Mouse (Mus musculus): Measurements from ENCODE around the gene Gstm2.
"Not testable (repeated sequence)": the region's sequence is repeated elsewhere in the genome, so short reads cannot be mapped to it uniquely, and the experiment has no call there.

Gene Gstm2

DNA sequence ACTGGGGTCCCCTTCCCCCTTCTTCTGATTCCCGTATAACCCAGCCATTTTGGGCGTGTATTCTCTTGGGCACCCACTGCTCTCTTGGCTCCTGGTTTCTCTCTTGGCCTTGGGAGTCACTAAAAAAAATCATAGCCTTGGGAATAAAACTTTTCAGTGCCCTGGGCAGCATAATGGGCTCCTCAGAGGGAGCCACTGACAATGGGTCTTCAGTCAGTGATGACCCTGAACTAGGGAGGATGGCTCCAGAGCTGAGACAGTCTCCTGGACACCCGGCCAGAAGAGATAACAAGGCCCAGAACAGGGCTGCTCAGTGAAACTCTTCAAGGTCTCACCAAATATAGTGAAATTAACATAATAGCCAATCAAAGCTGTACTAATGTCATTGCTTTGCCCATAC is 12.3 kb upstream of the Gstm2 start:
- in situ Hi-C loops (cut with MboI, MseI) = no loop called here

DNA sequence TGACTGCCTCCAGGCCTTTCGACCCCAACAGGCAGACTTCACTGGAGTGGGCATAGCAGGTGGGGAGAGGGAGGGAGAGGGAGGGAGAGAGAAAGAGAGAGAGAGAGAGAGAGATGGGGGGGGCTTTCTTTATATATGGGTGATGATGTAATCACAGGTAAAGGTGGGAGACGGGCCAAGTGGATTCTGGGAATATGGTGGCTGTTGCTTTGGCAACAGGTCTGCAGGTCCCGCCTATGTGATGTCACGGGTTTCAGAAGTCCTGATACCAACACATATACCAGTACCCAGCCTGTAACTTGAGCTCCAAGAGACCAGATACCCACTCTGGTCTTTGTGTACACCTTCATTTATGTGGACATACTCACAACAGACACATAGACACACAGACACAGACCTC is 10.3 kb upstream of the Gstm2 start:
- in situ Hi-C loops (cut with MboI, MseI) = no loop called here

DNA sequence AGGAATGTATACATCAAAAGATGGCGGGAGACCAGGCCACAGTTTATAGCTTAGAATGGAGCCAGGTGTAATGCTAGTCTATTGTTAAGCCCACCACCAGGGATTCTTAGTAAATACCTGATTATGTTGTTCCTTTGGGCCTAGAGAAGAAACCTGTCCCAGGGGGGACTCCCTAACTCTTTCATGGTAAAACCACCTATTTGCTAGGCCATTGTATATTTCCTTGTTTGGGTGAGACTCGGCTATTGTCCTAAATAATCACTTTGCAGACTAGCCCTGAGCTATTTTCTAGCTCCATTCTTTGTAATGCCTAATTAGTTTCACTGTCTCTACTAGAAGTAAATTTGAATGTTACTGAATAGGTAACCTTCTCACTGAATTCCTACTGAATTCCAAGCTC is 9.7 kb upstream of the Gstm2 start:
- in situ Hi-C loops (cut with MboI, MseI) = not testable (repeated sequence)

GRCm38 (mm10) chr3:107985141-107985540 is 1.1 kb downstream of the Gstm2 start:
- in situ Hi-C loops (cut with MboI, MseI) = not testable (repeated sequence)

DNA sequence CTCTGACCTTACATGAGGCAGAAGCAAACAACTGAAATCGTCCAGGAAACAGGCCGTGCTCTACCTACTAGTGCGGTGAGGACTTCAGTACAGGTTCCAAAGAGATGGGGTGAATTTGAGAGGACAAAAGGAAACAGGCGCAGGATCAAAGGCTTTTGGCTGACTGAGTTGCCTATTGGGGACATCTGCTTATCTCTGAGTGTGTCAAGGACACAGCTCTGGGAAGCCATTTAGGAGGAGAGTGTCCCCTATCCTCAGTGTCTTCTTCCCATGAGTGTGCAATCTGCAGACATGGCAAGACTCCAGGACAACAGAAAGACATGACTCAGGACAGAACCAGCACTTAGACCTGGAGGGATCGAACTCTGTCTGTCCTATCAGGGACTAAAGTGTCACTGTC is 1.8 kb downstream of the Gstm2 start:
- in situ Hi-C loops (cut with MboI, MseI) = loop anchor here (5.0 kb wide), 1 partner anchor 318 kb away; no protein-coding TSS in a partner anchor

DNA sequence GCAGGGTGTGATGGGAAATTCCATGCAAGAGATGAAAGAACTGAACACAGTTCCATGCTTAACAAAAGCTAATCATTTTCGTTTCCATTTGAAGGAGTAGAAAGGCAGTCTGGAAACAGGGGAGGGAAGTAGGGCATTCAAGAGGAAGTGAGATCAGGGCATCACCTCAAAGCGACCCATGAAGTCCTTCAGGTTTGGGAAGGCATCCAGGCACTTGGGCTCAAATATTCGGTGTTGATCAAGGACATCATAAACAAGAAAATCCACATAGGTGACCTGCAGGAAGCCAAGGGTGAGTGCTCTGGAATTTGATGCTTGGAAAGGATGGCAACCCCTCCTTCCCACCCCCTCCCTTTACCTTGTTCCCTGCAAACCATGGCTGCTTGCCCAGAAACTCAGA is 2.5 kb downstream of the Gstm2 start:
- in situ Hi-C loops (cut with MboI, MseI) = loop anchor here (5.0 kb wide), 1 partner anchor 319 kb away; no protein-coding TSS in a partner anchor

GRCm38 (mm10) chr3:107982726-107983125 is 3.5 kb downstream of the Gstm2 start:
- in situ Hi-C loops (cut with MboI, MseI) = loop anchor here (5.0 kb wide), 1 partner anchor 320 kb away; no protein-coding TSS in a partner anchor

GRCm38 (mm10) chr3:107981261-107981660 is 5.0 kb downstream of the Gstm2 start:
- in situ Hi-C loops (cut with MboI, MseI) = loop anchor here (5.0 kb wide), 1 partner anchor 321 kb away; no protein-coding TSS in a partner anchor

DNA sequence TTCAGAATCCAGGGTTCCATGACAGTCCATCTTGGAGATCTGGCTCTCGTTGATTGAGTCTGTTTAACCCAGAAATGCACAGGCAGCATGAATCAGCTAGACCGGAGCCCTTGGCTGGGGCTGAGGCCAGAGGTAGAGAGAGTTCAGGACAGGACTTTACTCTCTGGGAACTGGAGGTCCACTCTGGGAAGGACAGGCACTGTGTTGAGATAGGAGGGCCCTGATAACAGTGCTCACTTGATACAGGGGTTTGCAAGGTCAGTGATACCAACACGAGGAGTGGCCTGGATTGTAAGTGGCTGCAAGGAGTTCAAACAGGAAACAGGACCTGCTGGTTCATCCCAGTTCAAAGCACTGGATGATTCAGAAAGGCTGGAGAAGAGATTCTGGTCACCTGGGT is 8.6 kb downstream of the Gstm2 start:
- in situ Hi-C loops (cut with MboI, MseI) = no loop called here

GRCm38 (mm10) chr3:107974237-107974636 is 12.0 kb downstream of the Gstm2 start:
- in situ Hi-C loops (cut with MboI, MseI) = no loop called here

GRCm38 (mm10) chr3:107972070-107972469 is 14.2 kb downstream of the Gstm2 start:
- in situ Hi-C loops (cut with MboI, MseI) = no loop called here

GRCm38 (mm10) chr3:107971101-107971500 is 15.2 kb downstream of the Gstm2 start:
- in situ Hi-C loops (cut with MboI, MseI) = not testable (repeated sequence)

GRCm38 (mm10) chr3:107968724-107969395 is 17.4 kb downstream of the Gstm2 start, which contains the start of gene Gstm3:
Gene Gstm3 (minus strand): TSS chr3:107969283.
- in situ Hi-C loops (cut with MboI, MseI) = no loop called here

DNA sequence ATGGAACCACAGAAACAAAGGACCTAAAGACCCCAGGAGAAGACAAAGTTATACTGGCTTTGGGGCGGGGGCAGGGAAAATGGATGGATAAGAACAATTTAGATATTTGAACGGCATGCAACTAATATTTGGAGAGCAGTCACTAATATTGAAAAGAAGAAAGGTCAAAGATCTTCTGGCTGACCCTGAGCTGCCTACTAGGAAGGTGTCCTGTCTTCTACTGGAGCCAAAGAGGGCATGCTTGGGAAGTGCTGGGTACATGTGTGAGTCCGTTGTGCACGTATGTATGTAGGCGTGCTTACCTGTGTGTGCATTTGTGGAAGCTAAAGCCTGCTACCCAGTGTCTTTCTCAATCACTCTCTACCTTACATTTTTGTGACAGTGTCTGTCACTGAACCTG is 19.6 kb downstream of the Gstm2 start:
- in situ Hi-C loops (cut with MboI, MseI) = no loop called here

- in situ Hi-C loops (cut with MboI, MseI) = no loop called here
Observed at GRCm38 (mm10) chr3:107965592-107965991, 20.7 kb downstream of the Gstm2 start.

DNA sequence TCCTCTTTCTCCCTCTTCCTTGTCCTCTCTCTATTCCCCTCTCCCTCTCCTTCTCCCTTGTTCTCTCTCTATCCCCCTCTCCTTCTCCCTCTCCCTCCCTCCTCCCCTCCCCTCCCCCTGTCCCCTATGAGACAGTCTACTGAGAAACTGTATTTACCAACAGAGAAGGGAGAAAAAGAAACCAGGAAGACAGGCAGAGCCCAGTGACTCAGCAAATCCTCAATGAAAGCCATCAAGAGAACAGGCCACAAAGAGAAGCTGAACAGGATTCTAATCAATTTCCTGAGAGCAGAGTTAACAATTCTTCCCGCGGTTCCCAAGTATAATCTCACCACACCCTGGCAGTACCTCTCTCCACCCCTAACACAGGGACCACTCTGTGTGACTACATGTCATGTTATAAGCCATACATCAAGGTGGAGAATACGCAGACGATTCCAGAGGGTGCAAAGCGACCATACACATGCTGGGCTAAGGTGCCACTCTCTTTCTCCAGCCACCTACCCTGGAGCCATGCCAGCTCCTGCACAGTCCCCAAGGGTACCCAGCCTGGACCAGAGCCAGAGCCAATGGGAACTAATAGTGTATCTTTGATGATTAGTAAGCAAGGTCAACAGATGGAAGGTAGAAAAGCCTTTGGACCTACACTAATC is 21.5 kb downstream of the Gstm2 start:
- in situ Hi-C loops (cut with MboI, MseI) = no loop called here

DNA sequence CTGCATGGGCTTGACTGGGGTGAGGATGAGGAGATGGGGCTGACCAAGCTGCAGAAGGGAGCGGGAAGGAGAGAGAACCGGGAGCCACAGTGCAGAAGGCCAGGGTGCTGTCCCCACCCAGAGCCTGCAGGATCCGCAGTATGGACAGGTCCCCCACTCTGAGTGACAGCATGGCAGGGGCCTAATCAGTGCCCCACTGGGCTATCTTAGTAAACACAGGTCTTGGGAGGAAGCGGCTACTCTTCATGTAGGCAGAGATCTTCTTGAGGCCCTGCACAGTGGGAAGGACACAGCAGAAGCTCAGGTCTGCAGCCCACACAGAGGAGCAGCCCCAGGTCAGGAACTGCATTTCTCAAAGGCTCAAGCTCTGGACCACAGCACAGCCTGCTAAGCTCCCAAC is 22.2 kb downstream of the Gstm2 start:
- in situ Hi-C loops (cut with MboI, MseI) = no loop called here

DNA sequence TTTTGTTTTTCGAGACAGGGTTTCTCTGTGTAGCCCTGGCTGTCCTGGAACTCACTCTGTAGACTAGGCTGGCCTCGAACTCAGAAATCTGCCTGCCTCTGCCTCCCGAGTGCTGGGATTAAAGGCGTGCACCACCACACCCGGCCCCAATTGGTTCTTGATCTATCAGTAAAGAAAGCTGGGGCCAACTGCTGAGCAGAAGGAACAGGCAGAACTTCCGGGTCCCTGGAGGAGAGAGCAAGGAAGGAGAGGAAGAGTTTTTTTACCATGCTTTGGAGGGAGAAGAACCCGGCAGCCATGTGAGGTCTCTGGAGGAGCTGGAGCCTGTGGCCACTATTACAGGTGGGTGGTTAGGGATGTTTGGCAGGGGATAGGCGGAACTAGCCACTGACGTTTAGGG is 31.0 kb downstream of the Gstm2 start:
- in situ Hi-C loops (cut with MboI, MseI) = not testable (repeated sequence)

- in situ Hi-C loops (cut with MboI, MseI) = loop anchor here (5.0 kb wide), 1 partner anchor 58 kb away; no protein-coding TSS in a partner anchor
Observed at GRCm38 (mm10) chr3:107953906-107954305, 32.3 kb downstream of the Gstm2 start.

DNA sequence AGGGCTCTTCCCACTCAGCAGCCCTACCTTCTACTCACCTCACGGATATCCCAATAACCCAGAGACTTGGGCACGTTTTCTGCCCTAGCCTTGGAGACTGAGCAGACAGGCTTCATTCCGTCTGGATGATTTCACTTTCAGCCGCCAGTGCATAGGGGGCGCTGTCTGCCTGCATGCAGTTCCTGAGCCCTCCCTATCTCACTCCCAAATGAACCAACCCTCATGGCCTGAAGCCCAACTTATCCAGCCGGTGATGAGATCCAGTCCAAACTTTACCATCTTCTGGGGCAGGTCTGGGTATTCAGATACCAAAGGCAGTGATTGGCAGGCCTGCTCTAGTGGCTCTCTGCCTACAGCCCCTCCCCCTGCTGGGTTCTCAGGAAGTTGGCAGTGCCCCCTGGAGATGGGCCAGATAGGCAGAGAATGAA is 32.9 kb downstream of the Gstm2 start:
- in situ Hi-C loops (cut with MboI, MseI) = loop anchor here (5.0 kb wide), 1 partner anchor 59 kb away; no protein-coding TSS in a partner anchor

DNA sequence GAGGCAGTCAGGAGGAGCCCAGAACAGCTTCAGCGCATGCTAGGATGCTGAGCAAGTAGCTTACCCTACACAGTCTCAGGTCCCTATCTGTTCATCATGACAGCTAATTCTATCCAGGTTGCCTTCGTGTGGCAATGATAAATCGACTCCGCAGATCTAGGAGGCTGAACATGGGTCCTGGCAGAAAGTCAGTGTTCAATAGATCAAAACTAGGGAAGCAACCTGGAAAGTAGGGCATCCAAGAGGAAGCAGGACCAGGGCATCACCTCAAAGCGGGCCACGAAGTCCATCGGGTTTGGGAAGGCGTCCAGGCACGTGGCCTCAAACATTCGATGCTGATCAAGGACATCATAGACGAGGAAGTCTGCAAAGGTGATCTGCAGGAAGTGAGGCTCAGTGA is 35.7 kb downstream of the Gstm2 start:
- in situ Hi-C loops (cut with MboI, MseI) = loop anchor here (5.0 kb wide), 1 partner anchor 62 kb away; no protein-coding TSS in a partner anchor

DNA sequence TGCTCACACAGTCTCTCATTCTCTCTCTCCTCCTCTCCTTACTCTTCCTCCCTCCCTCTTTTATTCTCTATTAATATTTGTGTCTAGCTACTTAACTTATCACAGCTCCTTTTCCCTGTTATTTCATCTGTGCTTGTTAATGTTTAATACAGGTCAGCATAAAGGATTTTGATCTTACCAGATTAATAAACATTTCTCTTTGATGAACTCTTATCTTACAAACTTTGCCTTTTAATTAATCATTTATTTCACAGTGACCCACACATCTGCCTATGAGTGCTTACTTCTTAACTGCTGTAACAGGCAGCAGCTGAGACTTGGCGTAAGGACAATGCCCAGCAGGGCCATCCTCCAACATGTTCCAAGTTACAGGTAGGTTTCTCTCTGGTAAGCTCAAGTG is 36.8 kb downstream of the Gstm2 start:
- in situ Hi-C loops (cut with MboI, MseI) = not testable (repeated sequence)

DNA sequence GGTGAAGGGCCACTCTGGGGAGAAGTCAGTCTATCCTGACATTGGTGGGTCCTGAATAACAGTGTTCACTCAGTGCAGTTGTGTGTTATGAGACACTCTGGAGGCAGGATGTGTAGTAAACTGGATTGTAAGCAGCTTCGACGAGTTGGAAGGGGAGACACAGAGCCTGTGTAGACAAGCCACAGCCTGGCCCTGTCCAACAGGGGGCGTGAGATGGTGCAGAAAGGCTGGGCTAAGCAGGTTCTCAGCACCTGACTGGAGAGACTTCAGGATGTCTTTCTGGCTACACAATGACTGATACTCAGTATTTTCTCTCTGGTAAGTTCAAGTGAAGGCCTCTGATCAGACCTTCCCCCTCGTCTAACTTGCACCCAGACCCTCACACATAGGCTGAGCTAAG is 40.5 kb downstream of the Gstm2 start:
- in situ Hi-C loops (cut with MboI, MseI) = no loop called here
